ENCODE assay signal across 18 mouse cellular contexts in genomic region chr3:146583908-146584307, GRCm38 (mm10). TPM values are rescaled to one million over a fixed set of nuclear protein-coding genes. Genes with fewer than 3 reads are reported as not detected.
DNase-seq lines count a peak whose midpoint lies in the region; ATAC-seq lines count a peak whose summit lies in the region.
"Had no signal": no experiment of that assay in that cellular context is flagged by ENCODE, and none has a peak within 500 bp of the region (broad histone marks: within the 10 kb centered on the region; RNA-seq: fewer than 3 reads in every experiment).

No protein-coding gene starts in this region.

- peak overlapping the region; percentile 4; the same call in 1 of the 2 replicates for H3K4me2 ChIP-seq in heart, embryonic 12.5 days
- H3K4me2 ChIP-seq: heart, embryonic 11.5 days; liver, embryonic 15.5 days had no signal

- no peak for ATAC-seq in heart, embryonic 12.5 days (ENCODE audit: insufficient number of reproducible peaks, low FRiP score)
- ATAC-seq in megakaryocyte progenitor cell, adult 5-6 weeks (replicated peaks; ENCODE audit: poor library complexity): peak; percentile 80
- ATAC-seq: intestine, embryonic 16.5 days had no signal

- no peak overlapping the region for H3K4me3 ChIP-seq in heart, embryonic 12.5 days
- H3K4me3 ChIP-seq: layer of hippocampus, adult 2 months; liver, embryonic 15.5 days; midbrain, embryonic 10.5 days had no signal

- no peak overlapping the region for H3K9ac ChIP-seq in heart, embryonic 12.5 days
- H3K9ac ChIP-seq: liver, embryonic 15.5 days had no signal

- 53% methylated on average over 5 of the region's 5 CpGs for WGBS in heart, embryonic 12.5 days

- no peaks in the 10 kb centered on the region for H3K36me3 ChIP-seq in heart, embryonic 12.5 days
- H3K36me3 ChIP-seq: liver, embryonic 15.5 days; midbrain, embryonic 10.5 days had no signal

- no peaks in the 10 kb centered on the region for H3K27me3 ChIP-seq in heart, embryonic 12.5 days (replicated peaks)
- H3K27me3 ChIP-seq: liver, embryonic 15.5 days had no signal

- peaks cover 6% of the 10 kb centered on the region for H3K4me1 ChIP-seq in heart, embryonic 12.5 days (replicated peaks)
- H3K4me1 ChIP-seq: liver, embryonic 15.5 days; midbrain, embryonic 10.5 days had no signal

- H3K27ac ChIP-seq in heart, embryonic 12.5 days (ENCODE audit: poor library complexity, severe bottlenecking): no peak overlapping the region
- H3K27ac ChIP-seq: layer of hippocampus, adult 2 months; liver, embryonic 15.5 days; midbrain, embryonic 10.5 days had no signal

- H3K9me3 ChIP-seq in heart, embryonic 12.5 days (replicated peaks): no peaks in the 10 kb centered on the region
- H3K9me3 ChIP-seq: liver, embryonic 15.5 days; midbrain, embryonic 10.5 days had no signal

- DNase-seq in heart, postnatal 4 days: no peak
- peak; percentile 20 for DNase-seq in CD4-positive, CD25-positive, alpha-beta regulatory T cell, adult 2 months (ENCODE audit: low read depth, low spot score)
- DNase-seq in brain, adult 2 months (ENCODE audit: low read depth, low spot score): peak; percentile 70
- DNase-seq in kidney, postnatal 14 days: no peak
- no peak for DNase-seq in layer of hippocampus, adult 9-10 months (ENCODE audit: low spot score)
- no peak for DNase-seq in spleen, postnatal 14 days (ENCODE audit: low spot score in 2 of 2)
- DNase-seq: cerebellum, adult 9-11 months; thymus, postnatal 14 days had no signal

RNA-seq across cellular contexts. Expression of gene Uox, which starts 13.7 kb away (rescaled TPM):
- 0.08 TPM in 1 of 2 replicates, not detected in the other for polyA plus RNA-seq in heart, embryonic 12.5 days (2016; fragmentation: Nextera tagmentation; extraction: Ambion mirVana)
- total RNA-seq in heart, postnatal 4 days (2021): not detected
- not detected in 2 replicates for total RNA-seq in megakaryocyte progenitor cell, adult 5-6 weeks (2015)
- not detected in 2 replicates for total RNA-seq in megakaryocyte progenitor cell, adult 5-6 weeks (2017)
- polyA plus RNA-seq: brain, embryonic 14.5 days; heart, embryonic 11.5 days; midbrain, embryonic 10.5 days; spleen, adult 2 months had no signal

RNA-seq across cellular contexts. Expression of gene Dnase2b, which starts 31.5 kb away (rescaled TPM):
- not detected in 2 replicates for polyA plus RNA-seq in heart, embryonic 12.5 days (2016; fragmentation: Nextera tagmentation; extraction: Ambion mirVana)
- total RNA-seq in heart, postnatal 4 days (2021): not detected
- total RNA-seq in megakaryocyte progenitor cell, adult 5-6 weeks (2015): not detected in 2 replicates
- 0.14 TPM in 1 of 2 replicates, not detected in the other for total RNA-seq in megakaryocyte progenitor cell, adult 5-6 weeks (2017)
- total RNA-seq: layer of hippocampus, adult 2 months; left cerebral cortex, postnatal 36 days had no signal
- polyA plus RNA-seq: brain, embryonic 14.5 days; heart, embryonic 11.5 days; midbrain, embryonic 10.5 days; spleen, adult 2 months had no signal

Comparison
In these comparisons a context has a peak if more than half of its experiments do, and no peak if none do; other contexts are left out.
1. DNase-seq: peak in CD4-positive, CD25-positive, alpha-beta regulatory T cell, adult 2 months (single experiment) and brain, adult 2 months (single experiment); none in heart, postnatal 4 days (single experiment), kidney, postnatal 14 days (single experiment), layer of hippocampus, adult 9-10 months (single experiment) and spleen, postnatal 14 days (0 of 2).